Mouse (Mus musculus) hindbrain, embryonic 12.5 days (tissue): ENCODE data around the gene Ccn1. TPM values are rescaled to one million over a fixed set of nuclear protein-coding genes. Genes with fewer than 3 reads are reported as not detected.
A peak's percentile ranks its signal among the peaks of the same experiment; 100 is the strongest.

Source experiments
- ATAC-seq: fragments of 200-750 bp; cut with Nextera tagmentation; 2 replicates; pipeline ENCODE4 v1.8.0; 2017; ENCODE audit warnings: moderate TSS enrichment; ENCODE audit not compliant: low FRiP score
- H3K27ac ChIP-seq: fragments of 300-500 bp; sonication (generic); 2 replicates; pipeline ENCODE4 v1.5.1; 2016; ENCODE audit warnings: mild to moderate bottlenecking
- H3K27me3 ChIP-seq: fragments of 300-500 bp; sonication (generic); 2 replicates; pipeline ENCODE4 v1.6.1; 2016; ENCODE audit warnings: mild to moderate bottlenecking
- H3K36me3 ChIP-seq: fragments of 300-500 bp; sonication (generic); 2 replicates; pipeline ENCODE4 v1.6.1; 2016; ENCODE audit warnings: mild to moderate bottlenecking
- H3K4me1 ChIP-seq: fragments of 300-500 bp; sonication (generic); 2 replicates; pipeline ENCODE4 v1.6.1; 2016
- H3K4me2 ChIP-seq: fragments of 300-500 bp; sonication (generic); replicated peaks from 2 replicates; pipeline ENCODE4 v1.6.1; 2016; ENCODE audit warnings: mild to moderate bottlenecking
- H3K4me3 ChIP-seq: fragments of 300-500 bp; sonication (generic); 2 replicates; pipeline ENCODE4 v1.5.1; 2016; ENCODE audit warnings: mild to moderate bottlenecking
- H3K9ac ChIP-seq: fragments of 300-500 bp; sonication (generic); 2 replicates; pipeline ENCODE4 v1.6.1; 2016; ENCODE audit warnings: mild to moderate bottlenecking, moderate library complexity
- H3K9me3 ChIP-seq: fragments of 300-500 bp; sonication (generic); replicated peaks from 2 replicates; pipeline ENCODE4 v1.6.1; 2016; ENCODE audit warnings: mild to moderate bottlenecking
- WGBS: fragments of 180-500 bp; shearing (Covaris S2); methylation state at CpG from one replicate; pipeline ENCODE4 v1.1.7; 2016; 5-methylcytosine and 5-hydroxymethylcytosine counted together
- polyA plus RNA-seq: library from polyadenylated mRNA; unstranded; fragments of >200 nt; fragmentation: Nextera tagmentation; extraction: Ambion mirVana; gene quantifications from 2 replicates; pipeline ENCODE4 v1.2.1, GENCODE M21; 2016

Gene Ccn1
- polyA plus RNA-seq, 1 experiment from 2014 or later = 40.8 TPM

DNA sequence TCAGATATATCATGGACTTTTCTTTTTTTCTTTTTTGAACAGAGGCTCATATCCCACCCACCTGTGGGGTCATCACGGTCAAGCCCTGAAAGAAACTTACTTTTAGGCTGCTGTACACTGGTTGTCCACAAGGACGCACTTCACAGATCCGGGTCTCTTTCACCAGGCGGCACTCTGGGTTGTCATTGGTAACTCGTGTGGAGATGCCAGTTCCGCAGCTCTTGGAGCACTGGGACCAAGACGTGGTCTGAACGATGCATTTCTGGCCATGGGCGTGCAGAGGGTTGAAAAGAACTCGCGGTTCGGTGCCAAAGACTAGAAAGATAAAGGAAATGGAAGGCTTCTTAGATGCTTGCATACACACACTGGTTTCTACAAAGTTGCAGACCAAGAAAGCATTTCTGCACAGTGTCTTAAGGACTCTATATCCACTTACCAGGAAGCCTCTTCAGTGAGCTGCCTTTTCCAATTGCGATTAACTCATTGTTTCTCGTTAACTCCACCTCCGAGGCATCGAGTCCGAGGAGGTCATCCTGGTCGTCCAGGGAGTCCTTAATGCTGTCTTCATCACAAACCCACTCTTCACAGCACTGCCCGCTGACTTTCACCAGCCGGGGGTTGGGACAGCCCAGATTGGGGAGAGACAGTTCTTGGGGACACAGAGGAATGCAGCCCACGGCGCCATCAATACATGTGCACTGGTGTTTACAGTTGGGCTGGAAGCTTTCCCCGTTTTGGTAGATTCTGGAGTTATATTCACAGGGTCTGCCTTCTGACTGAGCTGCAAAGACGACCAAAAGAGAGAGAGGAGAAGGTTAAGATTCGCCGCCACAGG, 1.5 kb downstream of the Ccn1 start:
- Histone ChIP-seq H3K4me3 (peak overlapping the region; percentile 53), H3K9ac (peak overlapping the region; percentile 73), H3K36me3 (no peaks in the 10 kb centered on the region), H3K27ac (peak overlapping the region; percentile 84; the same call in 1 of the 2 replicates), H3K9me3 (no peaks in the 10 kb centered on the region), H3K27me3 (peaks cover 35% of the 10 kb centered on the region), H3K4me1 (peaks cover 63% of the 10 kb centered on the region), H3K4me2 (peak overlapping the region; percentile 87)
- 16% methylated on average over 26 of the region's 26 CpGs for WGBS
- no peak for ATAC-seq

DNA sequence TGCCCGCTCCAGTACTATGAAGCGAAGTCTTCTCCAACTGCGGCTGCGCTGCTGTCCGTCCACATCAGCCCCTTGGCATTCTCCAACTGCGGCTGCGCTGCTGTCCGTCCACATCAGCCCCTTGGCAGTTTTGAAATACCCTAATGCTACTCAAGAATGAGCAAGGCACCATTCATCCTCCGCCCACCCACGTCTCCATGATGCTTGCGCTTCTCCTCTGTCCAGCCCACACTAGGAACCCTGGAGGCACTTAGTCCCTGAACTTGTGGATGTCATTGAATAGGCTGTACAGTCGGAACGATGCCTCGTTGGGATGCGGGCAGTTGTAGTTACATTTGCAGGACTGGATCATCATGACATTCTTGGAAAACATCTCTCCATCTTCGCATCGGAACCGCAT, 2.4 kb downstream of the Ccn1 start:
- no peaks in the 10 kb centered on the region for H3K36me3 ChIP-seq
- no peak overlapping the region for H3K4me3 ChIP-seq
- H3K9ac ChIP-seq = no peak overlapping the region
- peaks cover 26% of the 10 kb centered on the region for H3K27me3 ChIP-seq
- 84% methylated on average over 18 of the region's 18 CpGs for WGBS
- peak overlapping the region; percentile 87; the same call in 1 of the 2 replicates for H3K4me2 ChIP-seq
- H3K9me3 ChIP-seq = no peaks in the 10 kb centered on the region
- no peak overlapping the region for H3K27ac ChIP-seq
- no peak for ATAC-seq
- peaks cover 54% of the 10 kb centered on the region for H3K4me1 ChIP-seq

GRCm38 (mm10) chr3:145646666-145647065, 3.1 kb downstream of the Ccn1 start:
- Histone ChIP-seq H3K9ac (no peak overlapping the region), H3K9me3 (no peaks in the 10 kb centered on the region), H3K4me2 (no peak overlapping the region), H3K36me3 (no peaks in the 10 kb centered on the region), H3K4me1 (peaks cover 47% of the 10 kb centered on the region), H3K4me3 (no peak overlapping the region), H3K27me3 (peaks cover 22% of the 10 kb centered on the region), H3K27ac (no peak overlapping the region)
- WGBS = 49% methylated on average over 2 of the region's 2 CpGs
- ATAC-seq = no peak

- 19% methylated on average over 3 of the region's 3 CpGs for WGBS
- Histone ChIP-seq H3K4me3 (no peak overlapping the region), H3K27ac (no peak overlapping the region), H3K9me3 (no peaks in the 10 kb centered on the region), H3K36me3 (no peaks in the 10 kb centered on the region), H3K9ac (no peak overlapping the region), H3K27me3 (peaks cover 22% of the 10 kb centered on the region), H3K4me1 (peaks cover 41% of the 10 kb centered on the region), H3K4me2 (no peak overlapping the region)
- ATAC-seq = 0 out of 2 replicates have a peak, but pooled peaks have one; percentile 13
Observed at GRCm38 (mm10) chr3:145646009-145646408, 3.8 kb downstream of the Ccn1 start.

DNA sequence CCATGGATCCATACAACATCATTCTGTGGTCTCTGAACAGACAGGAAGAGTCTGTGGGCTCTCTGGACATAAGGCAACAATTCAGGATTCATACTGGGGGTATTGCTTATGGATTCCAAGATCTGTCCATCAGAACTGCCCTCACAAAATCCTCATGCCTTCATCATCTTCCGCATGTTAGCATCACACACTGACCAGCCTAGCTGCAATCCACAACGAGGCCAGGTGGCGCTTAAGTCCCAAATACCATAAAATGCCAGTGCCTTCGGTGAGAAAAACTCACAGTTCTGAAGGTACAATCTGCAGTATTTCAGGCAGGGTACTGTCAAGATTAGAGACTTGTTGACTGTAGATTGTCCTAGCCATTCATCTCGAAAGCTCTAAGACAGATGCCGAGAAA, 4.3 kb downstream of the Ccn1 start:
- no peak for ATAC-seq
- H3K27ac ChIP-seq = no peak overlapping the region
- no peaks in the 10 kb centered on the region for H3K9me3 ChIP-seq
- no peaks in the 10 kb centered on the region for H3K36me3 ChIP-seq
- H3K27me3 ChIP-seq = peaks cover 19% of the 10 kb centered on the region
- H3K9ac ChIP-seq = no peak overlapping the region
- peaks cover 39% of the 10 kb centered on the region for H3K4me1 ChIP-seq
- 65% methylated on average over 6 of the region's 6 CpGs for WGBS
- no peak overlapping the region for H3K4me2 ChIP-seq
- H3K4me3 ChIP-seq = no peak overlapping the region

GRCm38 (mm10) chr3:145642861-145643260, 6.9 kb downstream of the Ccn1 start:
- Histone ChIP-seq H3K4me3 (no peak overlapping the region), H3K4me2 (no peak overlapping the region), H3K27ac (no peak overlapping the region), H3K4me1 (peaks cover 33% of the 10 kb centered on the region), H3K27me3 (peaks cover 4% of the 10 kb centered on the region; the same call in 1 of the 2 replicates), H3K36me3 (no peaks in the 10 kb centered on the region), H3K9me3 (no peaks in the 10 kb centered on the region), H3K9ac (no peak overlapping the region)
- no peak for ATAC-seq
- WGBS = 53% methylated on average over 11 of the region's 11 CpGs

DNA sequence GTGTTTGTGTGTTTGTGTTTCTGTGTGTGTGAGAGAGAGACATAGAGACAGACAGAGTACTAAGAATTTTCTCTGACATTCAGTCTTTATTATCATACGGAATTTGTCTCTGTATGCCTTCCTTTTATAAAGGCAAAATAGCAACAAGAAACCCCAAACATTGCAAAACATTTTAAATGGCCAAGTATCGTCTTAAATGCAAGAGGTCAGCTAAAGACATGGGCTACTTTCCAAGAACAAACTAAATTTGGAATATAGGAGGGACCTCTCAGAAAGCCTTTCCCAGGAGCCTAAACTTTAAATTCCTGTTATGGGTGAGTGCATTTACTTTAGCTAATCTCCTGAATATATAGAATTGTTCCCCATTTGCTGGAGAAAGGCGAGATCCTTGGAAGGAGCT, 7.9 kb downstream of the Ccn1 start:
- H3K9ac ChIP-seq = no peak overlapping the region
- H3K4me3 ChIP-seq = no peak overlapping the region
- no peaks in the 10 kb centered on the region for H3K9me3 ChIP-seq
- no peak overlapping the region for H3K27ac ChIP-seq
- no peaks in the 10 kb centered on the region; the same call in 1 of the 2 replicates for H3K27me3 ChIP-seq
- no peak overlapping the region for H3K4me2 ChIP-seq
- no peaks in the 10 kb centered on the region for H3K36me3 ChIP-seq
- no peak for ATAC-seq
- 86% methylated on average over 3 of the region's 3 CpGs for WGBS
- H3K4me1 ChIP-seq = peaks cover 26% of the 10 kb centered on the region

DNA sequence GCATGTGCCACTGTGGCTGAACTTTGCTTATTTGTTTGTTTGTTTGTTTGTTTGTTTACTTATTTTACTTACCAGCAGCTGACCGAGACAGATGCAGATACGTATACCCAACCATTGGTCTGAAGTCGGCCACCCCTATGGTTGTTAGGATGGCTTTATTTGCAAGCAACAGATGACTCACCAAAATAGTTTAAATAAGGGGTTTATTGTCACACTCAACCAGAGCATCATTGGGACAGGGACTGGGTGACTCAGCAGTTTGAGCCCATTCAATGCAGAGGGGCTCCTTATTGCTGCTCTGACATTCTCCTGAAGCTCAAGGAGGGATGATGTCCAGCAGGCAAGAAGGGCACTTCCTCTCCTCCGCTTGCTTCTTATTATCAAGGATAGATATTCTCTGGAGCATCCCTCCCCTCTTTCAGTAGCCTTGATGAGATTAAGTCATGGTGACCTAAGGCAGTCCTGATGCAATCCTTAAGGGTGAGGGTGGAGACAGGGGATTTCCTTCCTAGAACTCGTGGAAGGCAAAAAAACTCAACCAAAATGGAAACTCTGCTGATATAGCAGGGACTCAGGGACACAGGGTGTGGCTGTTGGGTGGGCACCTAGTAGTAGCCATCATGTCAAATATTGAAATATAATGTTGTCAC, 8.6 kb downstream of the Ccn1 start:
- Histone ChIP-seq H3K4me3 (no peak overlapping the region), H3K4me2 (no peak overlapping the region), H3K9ac (no peak overlapping the region), H3K27ac (no peak overlapping the region), H3K9me3 (no peaks in the 10 kb centered on the region), H3K36me3 (no peaks in the 10 kb centered on the region), H3K4me1 (peaks cover 23% of the 10 kb centered on the region), H3K27me3 (no peaks in the 10 kb centered on the region; the same call in 1 of the 2 replicates)
- no peak for ATAC-seq
- 82% methylated on average over 5 of the region's 5 CpGs for WGBS

DNA sequence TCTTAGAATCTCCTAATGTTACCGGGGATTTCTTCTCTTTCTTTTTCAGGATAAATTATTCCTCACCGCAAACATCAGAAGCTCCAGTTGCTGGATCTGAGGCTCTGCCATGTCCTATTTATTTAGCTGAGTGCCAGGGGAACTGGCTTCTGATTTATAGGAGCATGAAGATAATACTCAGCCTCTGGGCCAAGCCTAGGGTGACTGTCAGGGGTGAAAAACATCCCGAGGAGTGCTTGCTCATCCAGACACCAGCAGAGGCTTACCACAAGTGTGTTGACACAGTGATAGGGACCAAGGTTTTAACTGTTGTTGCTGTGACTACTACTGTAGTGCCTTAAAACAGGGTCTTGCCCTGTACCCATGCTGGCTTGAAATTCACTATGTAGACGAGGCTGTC, 9.2 kb downstream of the Ccn1 start:
- no peak overlapping the region for H3K27ac ChIP-seq
- H3K4me2 ChIP-seq = no peak overlapping the region
- no peak overlapping the region for H3K9ac ChIP-seq
- peaks cover 20% of the 10 kb centered on the region for H3K4me1 ChIP-seq
- ATAC-seq = no peak
- H3K4me3 ChIP-seq = no peak overlapping the region
- no peaks in the 10 kb centered on the region; the same call in 1 of the 2 replicates for H3K27me3 ChIP-seq
- WGBS = 77% methylated on average over 4 of the region's 4 CpGs
- H3K9me3 ChIP-seq = no peaks in the 10 kb centered on the region
- no peaks in the 10 kb centered on the region for H3K36me3 ChIP-seq

DNA sequence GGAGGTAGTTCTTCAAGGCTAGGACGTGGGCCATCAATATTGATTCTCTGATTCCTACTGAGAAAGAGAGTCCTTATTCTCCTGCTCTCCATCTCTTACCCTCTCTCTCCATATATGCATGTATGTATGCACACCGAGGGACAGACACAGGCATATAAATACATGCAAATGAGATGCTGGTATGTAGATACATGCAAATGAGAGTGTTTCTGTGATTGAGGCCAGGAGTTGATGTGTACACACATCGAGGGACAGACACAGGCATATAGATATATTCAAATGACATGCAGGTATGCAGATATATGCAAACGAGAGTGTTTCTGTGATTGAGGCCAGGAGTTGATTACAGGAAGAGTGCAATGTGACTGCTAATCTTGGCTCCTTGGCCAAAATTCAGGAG, 9.6 kb downstream of the Ccn1 start:
- Histone ChIP-seq H3K4me3 (no peak overlapping the region), H3K27me3 (no peaks in the 10 kb centered on the region; the same call in 1 of the 2 replicates), H3K36me3 (no peaks in the 10 kb centered on the region), H3K4me2 (no peak overlapping the region), H3K9ac (no peak overlapping the region), H3K9me3 (no peaks in the 10 kb centered on the region), H3K27ac (no peak overlapping the region), H3K4me1 (peaks cover 16% of the 10 kb centered on the region)
- ATAC-seq = peak; percentile 86
- 64% methylated on average over 4 of the region's 4 CpGs for WGBS

- Histone ChIP-seq H3K27ac (no peak overlapping the region), H3K4me2 (no peak overlapping the region), H3K9ac (no peak overlapping the region), H3K4me3 (no peak overlapping the region), H3K27me3 (no peaks in the 10 kb centered on the region; the same call in 1 of the 2 replicates), H3K9me3 (no peaks in the 10 kb centered on the region), H3K4me1 (peaks cover 20% of the 10 kb centered on the region), H3K36me3 (no peaks in the 10 kb centered on the region)
- no peak for ATAC-seq
- 87% methylated on average over 14 of the region's 14 CpGs for WGBS
Observed at GRCm38 (mm10) chr3:145634002-145634710, 15.6 kb downstream of the Ccn1 start.

- Histone ChIP-seq H3K27me3 (no peaks in the 10 kb centered on the region; the same call in 1 of the 2 replicates), H3K27ac (no peak overlapping the region), H3K4me3 (no peak overlapping the region), H3K36me3 (no peaks in the 10 kb centered on the region), H3K4me2 (no peak overlapping the region), H3K9ac (no peak overlapping the region), H3K9me3 (no peaks in the 10 kb centered on the region), H3K4me1 (peaks cover 17% of the 10 kb centered on the region; the same call in 1 of the 2 replicates)
- no peak for ATAC-seq
- 17% methylated on average over 6 of the region's 6 CpGs for WGBS
Observed at GRCm38 (mm10) chr3:145632888-145633287, 16.9 kb downstream of the Ccn1 start.
